Mouse (Mus musculus) left cerebral cortex, postnatal 14 days (tissue): ENCODE measurements around the gene Zfyve21. TPM values are rescaled to one million over a fixed set of nuclear protein-coding genes. Genes with fewer than 3 reads are reported as not detected.
A peak's percentile ranks its signal among the peaks of the same experiment; 100 is the strongest.

Experiments used
- DNase-seq, 2 experiments: peaks; one replicate each; pipeline ENCODE4 v3.0.0; 2021 to 2022; ENCODE audit warnings: low spot score in 2 of 2, mixed read lengths in 1 of 2
- intact Hi-C: fragments of 180-260 bp; cut with DNase I; formaldehyde crosslinking; loops from one replicate; pipeline ENCODE4 v1.15.1; 2025
- total RNA-seq, 2 experiments: library from RNA; stranded (reverse); gene quantifications; 2 replicates each; pipeline ENCODE4 v1.2.3; 2021

The Zfyve21 gene
- total RNA-seq, 2 experiments from 2014 or later = 19.8 TPM

GRCm38 (mm10) chr12:111830375-111830774 lies 16.4 kb downstream of the Zfyve21 start:
- DNase-seq = no peak
- intact Hi-C loops = no loop called here

- no peak for DNase-seq
- intact Hi-C loops = no loop called here
Observed at GRCm38 (mm10) chr12:111832643-111833042, 18.7 kb downstream of the Zfyve21 start.

GRCm38 (mm10) chr12:111833457-111833856 lies 19.5 kb downstream of the Zfyve21 start:
- DNase-seq = no peak
- intact Hi-C loops = no loop called here

GRCm38 (mm10) chr12:111842565-111843433 lies 28.8 kb downstream of the Zfyve21 start:
- no peak for DNase-seq
- intact Hi-C loops = no loop called here

- no peak for DNase-seq
- intact Hi-C loops = no loop called here
Observed at GRCm38 (mm10) chr12:111843470-111843869, 29.5 kb downstream of the Zfyve21 start.

- intact Hi-C loops = no loop called here
Observed at GRCm38 (mm10) chr12:111845953-111846352, 32.0 kb downstream of the Zfyve21 start.

GRCm38 (mm10) chr12:111846815-111847214 lies 32.8 kb downstream of the Zfyve21 start:
- DNase-seq = no peak
- intact Hi-C loops = no loop called here

More at GRCm38 (mm10) chr12:111845953-111846352, 32.0 kb downstream of the Zfyve21 start:
- no peak for DNase-seq

GRCm38 (mm10) chr12:111848300-111848798 lies 34.4 kb downstream of the Zfyve21 start:
- no peak for DNase-seq
- intact Hi-C loops = no loop called here

- intact Hi-C loops = no loop called here
- no peak for DNase-seq
Observed at GRCm38 (mm10) chr12:111851235-111851634, 37.3 kb downstream of the Zfyve21 start.

GRCm38 (mm10) chr12:111851745-111852144 lies 37.8 kb downstream of the Zfyve21 start:
- intact Hi-C loops = no loop called here
- no peak for DNase-seq

- DNase-seq = no peak
- intact Hi-C loops = no loop called here
Observed at GRCm38 (mm10) chr12:111853011-111853436, 39.1 kb downstream of the Zfyve21 start.

GRCm38 (mm10) chr12:111853546-111853945 lies 39.6 kb downstream of the Zfyve21 start:
- intact Hi-C loops = no loop called here
- no peak for DNase-seq

- intact Hi-C loops = no loop called here
Observed at GRCm38 (mm10) chr12:111855448-111855847, 41.5 kb downstream of the Zfyve21 start.

GRCm38 (mm10) chr12:111864206-111864824 lies 50.3 kb downstream of the Zfyve21 start:
- DNase-seq = no peak
- intact Hi-C loops = no loop called here

More at GRCm38 (mm10) chr12:111855448-111855847, 41.5 kb downstream of the Zfyve21 start:
- DNase-seq = no peak

- intact Hi-C loops = no loop called here
- DNase-seq = no peak
Observed at GRCm38 (mm10) chr12:111869806-111870205, 55.8 kb downstream of the Zfyve21 start.

- intact Hi-C loops = no loop called here
Observed at GRCm38 (mm10) chr12:111870811-111871210, 56.8 kb downstream of the Zfyve21 start.

GRCm38 (mm10) chr12:111872079-111872478 lies 58.1 kb downstream of the Zfyve21 start:
- intact Hi-C loops = no loop called here
- DNase-seq = no peak

More at GRCm38 (mm10) chr12:111870811-111871210, 56.8 kb downstream of the Zfyve21 start:
- no peak for DNase-seq

- intact Hi-C loops = loop anchor here (5.0 kb wide), 3 partner anchors 73 to 218 kb away; no protein-coding TSS in a partner anchor
Observed at GRCm38 (mm10) chr12:111874601-111875140, 60.7 kb downstream of the Zfyve21 start.

GRCm38 (mm10) chr12:111875499-111875898 lies 61.5 kb downstream of the Zfyve21 start:
- no peak for DNase-seq
- intact Hi-C loops = loop anchor here (5.0 kb wide), 3 partner anchors 72 to 217 kb away; no protein-coding TSS in a partner anchor

More at GRCm38 (mm10) chr12:111874601-111875140, 60.7 kb downstream of the Zfyve21 start:
- no peak for DNase-seq

GRCm38 (mm10) chr12:111878213-111878612 lies 64.2 kb downstream of the Zfyve21 start:
- DNase-seq = peak; percentile 72 to 83
- intact Hi-C loops = loop anchor here (5.0 kb wide), 3 partner anchors 69 to 214 kb away; no protein-coding TSS in a partner anchor
